Mouse (Mus musculus) heart, postnatal 0 days (tissue): ENCODE data around the gene Fgf3.
A peak's percentile ranks its signal among the peaks of the same experiment; 100 is the strongest.

ENCODE experiments used
- CTCF ChIP-seq: IDR thresholded peaks from 2 replicates; pipeline ENCODE4 v1.5.1; 2016; ENCODE audit warnings: antibody characterized with exemption, control low read depth, low read depth
- EP300 ChIP-seq: IDR thresholded peaks from 2 replicates; pipeline ENCODE4 v1.6.1; 2016; ENCODE audit warnings: antibody characterized with exemption, low read depth

DNA sequence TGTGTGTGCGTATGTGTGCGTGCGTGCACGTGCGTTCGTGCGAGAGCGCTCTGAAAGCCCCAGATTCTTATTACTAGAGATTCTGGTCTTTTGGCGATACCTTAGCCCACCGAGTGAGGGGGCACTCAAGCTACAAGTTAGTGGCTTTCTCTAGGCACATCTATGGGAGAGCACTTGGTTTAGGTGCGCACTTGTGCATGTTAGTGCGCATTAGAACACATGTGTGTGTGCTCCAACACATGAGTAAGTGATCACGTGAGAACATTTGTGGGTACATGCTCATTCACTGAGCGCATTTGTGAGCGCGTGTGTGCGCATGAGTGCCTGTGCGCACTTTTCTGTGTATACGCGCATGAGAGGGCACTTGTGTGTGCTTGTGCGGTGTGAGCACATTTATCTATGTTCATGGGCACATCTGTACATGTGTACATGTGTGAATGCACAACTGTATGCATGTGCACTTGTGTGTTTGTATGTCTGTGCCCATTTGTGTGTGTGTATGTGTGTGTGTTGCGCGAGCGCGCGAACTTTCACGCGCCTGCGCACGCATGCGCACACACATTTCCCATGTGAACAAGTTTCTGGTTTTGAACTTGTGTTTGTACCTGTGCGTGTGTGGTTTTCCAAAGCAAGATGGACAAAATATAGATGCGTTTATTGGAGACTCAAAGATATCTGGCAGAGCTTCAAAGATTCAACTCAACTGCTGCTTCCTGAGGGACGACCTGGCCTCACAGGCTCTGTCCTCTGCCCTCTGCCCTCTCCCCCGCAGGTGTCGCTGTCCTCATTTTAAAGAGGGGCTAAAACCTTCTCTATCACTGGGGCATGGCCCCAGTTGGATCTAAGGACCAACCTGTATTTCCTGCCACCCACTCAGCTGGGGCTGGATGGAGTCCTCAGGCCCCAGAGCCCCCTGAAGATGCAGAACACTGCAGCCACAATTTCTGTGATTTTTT, 48.0 kb upstream of the Fgf3 start:
- TF ChIP-seq CTCF, result 0 out of 2 replicates have a peak, but pooled peaks have one; percentile 10
- no peak for TF ChIP-seq EP300
